Mouse (Mus musculus) bone marrow macrophage, adult 2 months (primary cell): Measurements from ENCODE around the gene Hnrnpab.

Experiments
- CTCF ChIP-seq: IDR thresholded peaks from 2 replicates; pipeline ENCODE4 v1.5.1; 2012; ENCODE audit warnings: low read depth, mild to moderate bottlenecking, low read length, moderate library complexity
- POLR2A ChIP-seq: IDR thresholded peaks from 2 replicates; pipeline ENCODE4 v1.6.1; 2012; ENCODE audit warnings: mild to moderate bottlenecking, low read depth, low read length, borderline replicate concordance

- TF ChIP-seq CTCF (no peak), POLR2A (peak; percentile 32; the same call in 1 of the 2 replicates)
Observed at GRCm38 (mm10) chr11:51635525-51636322, 29.1 kb upstream of the Hnrnpab start, which contains the start of gene Rmnd5b.
